Mouse (Mus musculus) heart, embryonic 15.5 days (tissue): ENCODE data around the gene Snx6. TPM values are rescaled to one million over a fixed set of nuclear protein-coding genes. Genes with fewer than 3 reads are reported as not detected.
A peak's percentile ranks its signal among the peaks of the same experiment; 100 is the strongest.
"Not testable (repeated sequence)": the region's sequence is repeated elsewhere in the genome, so short reads cannot be mapped to it uniquely, and the experiment has no call there.

Experiments
- ATAC-seq: fragments of 200-750 bp; cut with Nextera tagmentation; replicated peaks from 2 replicates; pipeline ENCODE4 v1.8.0; 2017; ENCODE audit warnings: low read depth, moderate TSS enrichment; ENCODE audit not compliant: insufficient number of reproducible peaks, insufficient read depth, low FRiP score
- H3K27ac ChIP-seq: fragments of 300-500 bp; sonication (generic); 2 replicates; pipeline ENCODE4 v1.5.1; 2015; ENCODE audit warnings: mild to moderate bottlenecking, inconsistent platforms
- H3K27me3 ChIP-seq: fragments of 300-500 bp; sonication (generic); 2 replicates; pipeline ENCODE4 v1.6.1; 2015; ENCODE audit warnings: inconsistent platforms
- H3K36me3 ChIP-seq: fragments of 300-500 bp; sonication (generic); 2 replicates; pipeline ENCODE4 v1.6.1; 2015; ENCODE audit warnings: mild to moderate bottlenecking, inconsistent platforms
- H3K4me1 ChIP-seq: fragments of 300-500 bp; sonication (generic); replicated peaks from 2 replicates; pipeline ENCODE4 v1.6.1; 2015; ENCODE audit warnings: inconsistent platforms
- H3K4me2 ChIP-seq: fragments of 300-500 bp; sonication (generic); 2 replicates; pipeline ENCODE4 v1.6.1; 2015; ENCODE audit warnings: inconsistent platforms, mild to moderate bottlenecking, moderate library complexity
- H3K4me3 ChIP-seq: fragments of 300-500 bp; sonication (generic); 2 replicates; pipeline ENCODE4 v1.5.1; 2015; ENCODE audit warnings: mild to moderate bottlenecking, inconsistent platforms
- H3K9ac ChIP-seq: fragments of 300-500 bp; sonication (generic); 2 replicates; pipeline ENCODE4 v1.6.1; 2015; ENCODE audit warnings: mild to moderate bottlenecking, inconsistent platforms
- H3K9me3 ChIP-seq: fragments of 300-500 bp; sonication (generic); replicated peaks from 2 replicates; pipeline ENCODE4 v1.6.1; 2016; ENCODE audit warnings: inconsistent platforms
- WGBS: fragments of 180-500 bp; shearing (Covaris S2); methylation state at CpG from one replicate; pipeline ENCODE4 v1.1.7; 2015; ENCODE audit warnings: mixed read lengths; 5-methylcytosine and 5-hydroxymethylcytosine counted together
- polyA plus RNA-seq: library from polyadenylated mRNA; unstranded; fragments of >200 nt; fragmentation: Nextera tagmentation; extraction: Ambion mirVana; gene quantifications from 2 replicates; pipeline ENCODE4 v1.2.1, GENCODE M21; 2015

Gene Snx6
- polyA plus RNA-seq, 1 experiment from 2014 or later: 116 TPM

GRCm38 (mm10) chr12:54729140-54730059, 66.1 kb downstream of the Snx6 start:
- H3K36me3 ChIP-seq, H3K9me3 ChIP-seq, H3K4me3 ChIP-seq, H3K4me2 ChIP-seq, H3K9ac ChIP-seq, H3K27ac ChIP-seq, H3K4me1 ChIP-seq, H3K27me3 ChIP-seq: not testable (repeated sequence)
- peak; percentile 90 for ATAC-seq
- no CpG with 5 or more reads among the region's 56 CpGs for WGBS

- WGBS: no CpG with 5 or more reads among the region's 56 CpGs
- not testable (repeated sequence) for H3K36me3 ChIP-seq, H3K27me3 ChIP-seq, H3K4me2 ChIP-seq, H3K4me3 ChIP-seq, H3K4me1 ChIP-seq, H3K27ac ChIP-seq, H3K9ac ChIP-seq, H3K9me3 ChIP-seq
- ATAC-seq: peak; percentile 94
Observed at GRCm38 (mm10) chr12:54718871-54719786, 76.4 kb downstream of the Snx6 start.

- H3K27ac ChIP-seq, H3K9me3 ChIP-seq, H3K27me3 ChIP-seq, H3K36me3 ChIP-seq, H3K4me1 ChIP-seq, ATAC-seq, H3K4me3 ChIP-seq, H3K4me2 ChIP-seq, H3K9ac ChIP-seq: not testable (repeated sequence)
- 75% methylated on average over 5 of the region's 11 CpGs for WGBS
Observed at GRCm38 (mm10) chr12:54717516-54717915, 78.0 kb downstream of the Snx6 start.

- not testable (repeated sequence) for H3K36me3 ChIP-seq, H3K9ac ChIP-seq, H3K4me2 ChIP-seq, H3K27ac ChIP-seq, H3K4me3 ChIP-seq, H3K4me1 ChIP-seq, H3K27me3 ChIP-seq, H3K9me3 ChIP-seq
- peak; percentile 50 for ATAC-seq
- 0% methylated on average over 3 of the region's 48 CpGs for WGBS
Observed at GRCm38 (mm10) chr12:54713822-54714626, 81.5 kb downstream of the Snx6 start.

- not testable (repeated sequence) for H3K4me1 ChIP-seq, H3K36me3 ChIP-seq, H3K9ac ChIP-seq, H3K27me3 ChIP-seq, H3K4me3 ChIP-seq, H3K27ac ChIP-seq, H3K9me3 ChIP-seq
- 0% methylated on average over 5 of the region's 8 CpGs for WGBS
- H3K4me2 ChIP-seq: 0 out of 2 replicates have a peak overlapping the region, but pooled peaks have one; percentile 30
- peak; percentile 76 for ATAC-seq
Observed at GRCm38 (mm10) chr12:54710494-54710879, 85.0 kb downstream of the Snx6 start.

GRCm38 (mm10) chr12:54709691-54710493, 85.6 kb downstream of the Snx6 start:
- H3K36me3 ChIP-seq, H3K27me3 ChIP-seq, H3K4me1 ChIP-seq, H3K9ac ChIP-seq, H3K27ac ChIP-seq, H3K9me3 ChIP-seq: not testable (repeated sequence)
- WGBS: 0% methylated on average over 12 of the region's 44 CpGs
- Histone ChIP-seq H3K4me2 (peak overlapping the region; percentile 40; the same call in 1 of the 2 replicates), H3K4me3 (0 out of 2 replicates have a peak overlapping the region, but pooled peaks have one; percentile 26)
- peak; percentile 39 for ATAC-seq

GRCm38 (mm10) chr12:54699394-54699793, 96.1 kb downstream of the Snx6 start:
- H3K4me3 ChIP-seq: no peak overlapping the region
- H3K9ac ChIP-seq: no peak overlapping the region
- no peaks in the 10 kb centered on the region for H3K36me3 ChIP-seq
- 65% methylated on average over 7 of the region's 7 CpGs for WGBS
- H3K27me3 ChIP-seq: no peaks in the 10 kb centered on the region
- H3K27ac ChIP-seq: no peak overlapping the region
- ATAC-seq: no peak
- H3K4me1 ChIP-seq: peaks cover 4% of the 10 kb centered on the region
- H3K9me3 ChIP-seq: no peaks in the 10 kb centered on the region
- no peak overlapping the region for H3K4me2 ChIP-seq

GRCm38 (mm10) chr12:54697791-54698250, 97.7 kb downstream of the Snx6 start:
- 49% methylated on average over 6 of the region's 6 CpGs for WGBS
- Histone ChIP-seq H3K27ac (peak overlapping the region; percentile 25; the same call in 1 of the 2 replicates), H3K4me3 (no peak overlapping the region), H3K9ac (no peak overlapping the region), H3K4me2 (no peak overlapping the region), H3K36me3 (no peaks in the 10 kb centered on the region), H3K27me3 (no peaks in the 10 kb centered on the region), H3K9me3 (no peaks in the 10 kb centered on the region), H3K4me1 (peaks cover 5% of the 10 kb centered on the region)
- no peak for ATAC-seq

- H3K9me3 ChIP-seq: no peaks in the 10 kb centered on the region
- H3K27me3 ChIP-seq: no peaks in the 10 kb centered on the region
- peak overlapping the region; percentile 25; the same call in 1 of the 2 replicates for H3K27ac ChIP-seq
- H3K36me3 ChIP-seq: peaks cover 4% of the 10 kb centered on the region; the same call in 1 of the 2 replicates
- WGBS: 8% methylated on average over 7 of the region's 7 CpGs
- no peak overlapping the region for H3K9ac ChIP-seq
- H3K4me3 ChIP-seq: no peak overlapping the region
- peaks cover 5% of the 10 kb centered on the region for H3K4me1 ChIP-seq
- H3K4me2 ChIP-seq: no peak overlapping the region
- ATAC-seq: peak; percentile 3
Observed at GRCm38 (mm10) chr12:54697003-54697597, 98.4 kb downstream of the Snx6 start.
